Mouse (Mus musculus): ENCODE measurements around the gene Zfp362. TPM values are rescaled to one million over a fixed set of nuclear protein-coding genes. Genes with fewer than 3 reads are reported as not detected.
A peak's percentile ranks its signal among the peaks of the same experiment; 100 is the strongest.

Zfp362 gene
- polyA plus RNA-seq, 1 experiment from 2014 or later: 23.6 TPM

DNA sequence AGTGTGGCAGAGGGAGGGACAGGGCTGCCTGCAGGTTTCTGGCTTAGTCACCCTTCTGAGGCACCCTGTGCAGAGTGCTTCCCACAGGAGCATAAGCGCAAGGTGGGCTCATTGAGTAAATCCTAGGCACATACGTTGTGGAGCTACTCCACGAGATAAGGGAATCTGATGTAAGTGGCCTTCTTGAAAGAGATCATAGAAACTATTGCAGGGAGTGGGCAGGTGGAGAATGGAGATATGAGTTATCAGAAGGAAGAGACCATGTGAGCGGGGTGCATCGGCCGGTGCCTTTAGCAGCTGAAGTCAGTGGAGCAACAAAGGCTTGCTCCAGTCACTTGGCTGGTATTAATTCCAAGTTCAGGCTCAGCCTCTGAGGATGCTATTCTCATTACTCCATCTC, 45.8 kb downstream of the Zfp362 start:
- DNase-seq (ENCODE audit: low spot score): no peak

GRCm38 (mm10) chr4:128759214-128759613, 46.6 kb downstream of the Zfp362 start:
- no peak for DNase-seq (ENCODE audit: low spot score)

DNA sequence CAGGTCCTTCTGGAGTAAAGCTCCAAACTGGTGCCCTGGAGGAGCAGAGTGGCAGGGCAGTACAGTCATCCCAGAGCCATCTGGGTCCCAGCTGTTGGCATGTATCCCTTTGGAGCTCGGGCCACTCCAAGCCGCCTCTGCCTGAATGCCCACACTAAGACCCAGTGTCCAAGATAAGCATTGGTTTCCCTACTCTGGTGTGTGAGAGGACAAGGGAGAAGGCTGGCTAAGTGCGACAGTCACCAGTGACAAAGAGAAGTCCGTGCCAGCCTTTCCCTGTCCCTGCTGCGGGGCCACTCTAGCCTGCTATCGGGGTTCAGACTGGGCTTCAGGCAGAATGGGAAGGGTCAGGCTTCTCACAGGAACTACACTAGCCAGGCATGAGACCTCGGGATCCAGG, 49.9 kb downstream of the Zfp362 start:
- DNase-seq (ENCODE audit: low spot score): no peak

DNA sequence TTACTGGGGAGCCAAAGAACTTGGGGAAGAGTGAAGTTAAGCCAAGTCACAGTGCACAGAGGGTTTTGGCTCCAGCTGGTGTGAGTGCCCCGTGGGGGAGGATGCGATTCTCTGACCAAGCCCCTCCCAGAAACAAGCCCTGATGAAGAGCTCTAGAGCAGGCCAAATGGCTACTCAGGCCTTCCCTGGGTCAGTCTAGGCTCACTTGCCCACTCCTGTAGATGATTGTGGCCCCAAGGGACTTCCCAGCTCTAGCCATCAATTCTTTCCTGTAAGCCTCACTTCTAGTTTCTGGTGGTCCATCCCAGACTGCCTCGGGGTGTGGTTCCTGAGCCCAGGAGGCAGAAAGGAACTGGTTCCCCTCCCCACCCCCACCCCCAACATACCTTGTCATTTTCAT, 50.8 kb downstream of the Zfp362 start, which contains the start of gene A3galt2:
Gene A3galt2, plus strand, starts transcription at position 301 of the 400 bp plus-strand sequence.
- DNase-seq (ENCODE audit: low spot score): no peak

DNA sequence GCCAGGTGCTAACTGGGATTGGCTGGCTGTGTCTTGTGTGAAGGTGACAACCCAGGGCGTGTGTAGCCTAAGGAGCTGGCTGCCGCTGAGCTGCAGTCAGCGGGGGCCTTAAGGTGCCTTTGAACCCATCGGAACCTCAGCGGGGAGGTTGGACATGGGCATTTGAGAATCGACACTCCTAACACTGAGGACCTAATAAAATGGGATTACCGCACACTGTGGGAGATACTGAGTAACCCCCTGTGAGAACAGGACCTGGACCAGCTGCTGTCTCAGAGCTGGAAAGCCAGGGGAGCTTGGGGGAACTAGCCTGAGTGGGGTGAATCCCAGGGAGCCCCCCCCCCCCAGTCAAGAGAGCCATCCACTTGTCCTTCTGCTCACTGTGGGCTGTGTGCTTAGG, 52.3 kb downstream of the Zfp362 start:
- DNase-seq (ENCODE audit: low spot score): no peak

- DNase-seq (ENCODE audit: low spot score): no peak
Observed at GRCm38 (mm10) chr4:128752031-128752757, 53.7 kb downstream of the Zfp362 start.

GRCm38 (mm10) chr4:128751006-128751405, 54.8 kb downstream of the Zfp362 start:
- DNase-seq (ENCODE audit: low spot score): no peak

GRCm38 (mm10) chr4:128748309-128748708, 57.5 kb downstream of the Zfp362 start:
- DNase-seq (ENCODE audit: low spot score): no peak

GRCm38 (mm10) chr4:128747614-128748270, 58.1 kb downstream of the Zfp362 start:
- DNase-seq (ENCODE audit: low spot score): no peak

DNA sequence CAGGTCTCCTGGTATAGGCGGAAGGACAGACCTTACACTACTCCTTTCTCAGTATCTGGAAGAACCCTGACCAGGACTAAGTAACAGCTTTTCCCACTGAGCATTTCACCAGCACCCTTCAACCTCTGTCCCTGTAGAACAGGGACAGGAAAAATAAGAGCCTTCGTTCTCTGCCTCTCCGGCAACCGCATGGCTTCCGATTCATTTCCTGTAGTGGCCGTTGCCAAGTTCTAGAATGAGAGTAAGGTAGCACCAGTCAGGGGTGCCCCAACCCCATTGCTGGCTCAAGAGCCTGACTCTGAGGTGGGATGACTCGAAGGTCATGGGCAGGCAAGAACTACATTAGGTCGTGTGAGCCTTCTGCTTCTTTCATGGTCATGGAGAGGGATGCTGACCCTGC, 60.7 kb downstream of the Zfp362 start:
- DNase-seq (ENCODE audit: low spot score): no peak

DNA sequence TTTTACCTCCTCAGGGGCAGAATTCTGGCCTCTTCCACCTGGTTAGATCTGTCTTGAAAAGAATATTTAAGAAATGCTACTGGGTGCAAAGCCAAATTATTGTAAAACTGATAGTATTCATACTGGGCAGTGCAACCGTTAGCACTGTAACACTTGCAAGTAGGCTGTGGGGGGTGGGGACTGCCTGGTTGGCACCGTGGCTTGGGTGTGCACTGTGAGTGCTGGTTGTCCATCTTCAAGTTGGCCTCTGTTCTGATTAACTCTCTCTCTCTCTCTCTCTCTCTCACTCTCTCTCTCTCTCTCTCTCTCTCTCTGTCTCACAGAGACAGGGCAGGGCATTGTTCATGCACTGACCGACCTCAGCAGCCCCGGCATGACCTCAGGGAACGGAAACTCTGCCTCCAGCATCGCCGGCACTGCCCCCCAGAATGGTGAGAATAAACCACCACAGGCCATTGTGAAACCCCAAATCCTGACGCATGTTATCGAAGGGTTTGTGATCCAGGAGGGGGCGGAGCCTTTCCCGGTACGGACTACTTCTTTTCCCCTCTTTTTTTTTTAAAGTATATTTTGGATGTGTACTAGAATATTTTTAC, 62.7 kb downstream of the Zfp362 start:
- DNase-seq (ENCODE audit: low spot score): no peak

- no peak for DNase-seq (ENCODE audit: low spot score)
Observed at GRCm38 (mm10) chr4:128742379-128742970, 63.4 kb downstream of the Zfp362 start.

DNA sequence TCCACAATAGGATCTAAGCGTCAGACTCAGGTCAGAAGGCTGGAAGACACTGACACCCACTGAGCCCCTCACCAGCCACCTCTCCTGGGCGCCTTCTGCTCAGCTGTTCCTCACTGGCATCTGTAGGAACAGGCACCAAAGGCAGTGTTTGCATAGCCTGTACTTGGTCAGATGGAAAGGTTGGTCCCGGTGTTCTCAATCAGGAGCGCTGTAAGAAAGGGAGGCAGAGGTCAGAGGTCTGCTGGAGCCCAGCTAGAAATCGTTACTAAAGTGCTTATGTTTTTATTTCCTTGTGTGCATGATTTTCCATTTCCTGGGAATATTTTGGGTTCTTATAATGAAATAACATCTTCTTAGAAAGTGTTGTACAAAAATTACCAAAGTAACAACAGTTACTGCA, 63.9 kb downstream of the Zfp362 start:
- DNase-seq (ENCODE audit: low spot score): no peak

GRCm38 (mm10) chr4:128740878-128741277, 65.0 kb downstream of the Zfp362 start:
- DNase-seq (ENCODE audit: low spot score): no peak

DNA sequence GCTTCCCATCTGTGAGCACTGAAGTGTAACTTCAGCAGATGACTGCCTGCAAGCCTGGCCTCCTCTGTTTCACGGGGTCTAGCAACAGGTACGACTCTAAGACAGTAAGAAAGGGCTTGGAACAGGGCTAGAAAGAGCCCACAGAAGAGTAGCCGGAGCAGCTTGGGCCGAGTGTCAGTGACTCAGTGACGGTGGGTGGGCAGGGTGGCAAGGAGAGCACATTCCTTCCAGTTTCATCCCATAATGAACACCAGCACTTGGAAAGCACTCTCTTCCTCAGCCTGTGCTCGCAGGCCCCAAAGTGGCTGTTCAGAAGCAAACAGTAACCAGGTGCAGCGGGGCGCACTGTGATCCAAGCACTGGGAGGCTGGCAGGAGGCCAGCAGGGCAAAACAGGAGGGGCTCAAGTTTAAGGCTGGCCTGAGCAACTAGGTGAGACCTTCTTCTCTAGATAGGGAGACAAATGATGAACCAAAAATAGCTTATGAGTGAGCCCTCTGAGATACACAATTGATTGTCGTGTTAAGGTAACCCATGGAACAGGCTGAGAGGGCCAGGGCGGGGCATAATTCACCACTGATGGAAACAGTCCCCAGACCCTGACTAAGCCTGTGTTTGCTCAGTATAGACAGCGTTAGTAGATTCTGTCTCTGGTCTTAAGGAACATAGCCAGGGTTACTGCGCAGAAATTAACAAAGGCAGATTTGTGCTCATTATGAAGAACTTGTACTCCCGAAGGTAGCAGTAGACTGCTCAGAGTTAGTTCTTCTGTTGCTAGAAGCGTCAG, 67.8 kb downstream of the Zfp362 start:
- DNase-seq (ENCODE audit: low spot score): no peak

- no peak for DNase-seq (ENCODE audit: low spot score)
Observed at GRCm38 (mm10) chr4:128737137-128737589, 68.7 kb downstream of the Zfp362 start.

GRCm38 (mm10) chr4:128734721-128735671, 70.8 kb downstream of the Zfp362 start:
- DNase-seq (ENCODE audit: low spot score): peak; percentile 75

GRCm38 (mm10) chr4:128734217-128734616, 71.6 kb downstream of the Zfp362 start:
- no peak for DNase-seq (ENCODE audit: low spot score)

GRCm38 (mm10) chr4:128733496-128733895, 72.3 kb downstream of the Zfp362 start:
- no peak for DNase-seq (ENCODE audit: low spot score)

DNA sequence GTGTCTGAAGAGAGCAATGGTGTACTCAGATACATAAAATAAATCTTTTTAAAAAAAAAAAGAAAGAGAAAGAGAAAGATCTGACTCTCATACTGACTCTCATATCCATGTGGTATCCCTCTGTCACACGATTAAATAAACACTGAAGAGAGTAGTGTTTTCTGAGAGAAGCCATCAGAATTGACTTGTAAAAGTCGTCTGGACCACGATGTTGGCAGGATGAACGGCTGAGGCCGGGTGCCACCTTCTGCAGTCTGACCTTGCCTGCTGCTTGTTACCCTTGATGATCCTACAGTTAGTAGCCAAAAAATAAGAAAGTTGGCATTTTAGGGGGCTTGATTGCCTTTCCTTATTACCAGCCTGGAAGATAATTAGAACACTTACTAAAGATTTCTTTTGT, 73.1 kb downstream of the Zfp362 start:
- no peak for DNase-seq (ENCODE audit: low spot score)
